Mouse (Mus musculus) lung, postnatal 0 days (tissue): ENCODE measurements around the gene Rhebl1.

ENCODE experiments used
- CTCF ChIP-seq: IDR thresholded peaks from 2 replicates; pipeline ENCODE4 v1.5.1; 2016; ENCODE audit warnings: antibody characterized with exemption, mild to moderate bottlenecking
- EP300 ChIP-seq: IDR thresholded peaks from 2 replicates; pipeline ENCODE4 v1.6.1; 2016; ENCODE audit warnings: antibody characterized with exemption, mild to moderate bottlenecking, control low read depth

- TF ChIP-seq EP300: no peak; the same call in none of the 2 replicates
- no peak for TF ChIP-seq CTCF
Observed at GRCm38 (mm10) chr15:98831684-98832035, 62.7 kb downstream of the Rhebl1 start.
